Mouse (Mus musculus) liver, adult 2 months (tissue): ENCODE data around the gene Nap1l4. TPM values are rescaled to one million over a fixed set of nuclear protein-coding genes. Genes with fewer than 3 reads are reported as not detected.
A peak's percentile ranks its signal among the peaks of the same experiment; 100 is the strongest.

Experiments used
- DNase-seq: peaks from one replicate; pipeline ENCODE4 v3.0.0-alpha.2; 2011; ENCODE audit warnings: low read depth, low spot score; ENCODE audit errors: extremely low read depth
- H3K27ac ChIP-seq: fragments of 200-500 bp; replicated peaks from 2 replicates; pipeline ENCODE4 v1.5.1; 2012; ENCODE audit warnings: low read depth, mild to moderate bottlenecking, control low read depth, inconsistent platforms, low read length; ENCODE audit not compliant: insufficient read depth
- H3K27me3 ChIP-seq: fragments of 200-500 bp; 2 replicates; pipeline ENCODE4 v1.6.1; 2012; ENCODE audit warnings: mild to moderate bottlenecking, moderate library complexity, low read length, inconsistent platforms; ENCODE audit not compliant: control insufficient read depth, insufficient read depth
- H3K36me3 ChIP-seq: fragments of 200-500 bp; 2 replicates; pipeline ENCODE4 v1.6.1; 2012; ENCODE audit warnings: low read length, inconsistent platforms; ENCODE audit not compliant: control insufficient read depth, insufficient read depth
- H3K4me1 ChIP-seq: fragments of 200-500 bp; 2 replicates; pipeline ENCODE4 v1.6.1; 2011; ENCODE audit warnings: low read length; ENCODE audit not compliant: control insufficient read depth, insufficient read depth
- H3K4me3 ChIP-seq: fragments of 200-500 bp; 2 replicates; pipeline ENCODE4 v1.5.1; 2011; ENCODE audit warnings: low read depth, mild to moderate bottlenecking, control low read depth, low read length, moderate library complexity; ENCODE audit not compliant: insufficient read depth
- H3K79me2 ChIP-seq: fragments of 200-500 bp; 2 replicates; pipeline ENCODE4 v1.6.1; 2012; ENCODE audit warnings: inconsistent platforms, mild to moderate bottlenecking, low read length, moderate library complexity; ENCODE audit not compliant: control insufficient read depth, insufficient read depth
- H3K9ac ChIP-seq: fragments of 200-500 bp; 2 replicates; pipeline ENCODE4 v1.6.1; 2012; ENCODE audit warnings: low read depth, mild to moderate bottlenecking, control low read depth, inconsistent platforms, low read length
- CTCF ChIP-seq: fragments of 200-500 bp; IDR thresholded peaks from 2 replicates; pipeline ENCODE4 v1.5.1; 2011; ENCODE audit warnings: low read depth, low read length, control low read depth
- POLR2A ChIP-seq: fragments of 200-500 bp; IDR thresholded peaks from 2 replicates; pipeline ENCODE4 v1.6.1; 2011; ENCODE audit warnings: low read length, control low read depth; ENCODE audit not compliant: insufficient read depth; ENCODE audit errors: extremely low read depth
- WGBS: fragments of 180-500 bp; shearing (Covaris S2); methylation state at CpG from one replicate; pipeline ENCODE4 v1.1.7; 2018; 5-methylcytosine and 5-hydroxymethylcytosine counted together
- polyA plus RNA-seq: library from polyadenylated mRNA; depleted of rRNA; stranded (reverse); fragments of >200 nt; gene quantifications from 2 replicates; pipeline ENCODE4 v1.2.3, GENCODE M21; 2012
- total RNA-seq: library from RNA; depleted of rRNA; stranded (reverse); fragments of >200 nt; gene quantifications from 2 replicates; pipeline ENCODE4 v1.2.3, GENCODE M21; 2014

The Nap1l4 gene
- total and polyA plus RNA-seq, 2 experiments, result 25.7 to 40.7 TPM

DNA sequence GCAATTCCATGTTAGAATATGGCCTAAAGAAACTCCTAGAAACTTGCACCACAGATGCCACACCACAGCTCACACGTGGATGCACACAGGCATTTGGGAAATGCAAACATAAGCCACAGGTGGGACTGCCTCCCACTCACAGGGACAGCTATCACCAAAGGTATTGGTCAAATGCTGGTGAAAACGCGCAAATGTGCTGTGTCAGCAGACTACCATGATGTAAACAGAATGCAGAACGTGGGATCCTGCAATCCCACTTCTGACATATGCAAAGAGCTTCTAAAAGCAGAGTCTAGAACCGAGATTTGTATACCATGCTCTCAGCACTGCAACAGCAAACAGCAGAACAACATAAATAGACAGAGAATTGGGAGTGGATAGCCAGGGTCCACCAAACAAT is 34.1 kb upstream of the Nap1l4 start:
- Histone ChIP-seq H3K27me3 (no peaks in the 10 kb centered on the region), H3K4me3 (no peak overlapping the region), H3K27ac (no peak overlapping the region), H3K9ac (no peak overlapping the region), H3K36me3 (peaks cover 44% of the 10 kb centered on the region), H3K79me2 (no peaks in the 10 kb centered on the region), H3K4me1 (no peaks in the 10 kb centered on the region)
- no peak for TF ChIP-seq CTCF
- no peak for TF ChIP-seq POLR2A
- no peak for DNase-seq
- WGBS, result 84% methylated on average over 5 of the region's 5 CpGs

DNA sequence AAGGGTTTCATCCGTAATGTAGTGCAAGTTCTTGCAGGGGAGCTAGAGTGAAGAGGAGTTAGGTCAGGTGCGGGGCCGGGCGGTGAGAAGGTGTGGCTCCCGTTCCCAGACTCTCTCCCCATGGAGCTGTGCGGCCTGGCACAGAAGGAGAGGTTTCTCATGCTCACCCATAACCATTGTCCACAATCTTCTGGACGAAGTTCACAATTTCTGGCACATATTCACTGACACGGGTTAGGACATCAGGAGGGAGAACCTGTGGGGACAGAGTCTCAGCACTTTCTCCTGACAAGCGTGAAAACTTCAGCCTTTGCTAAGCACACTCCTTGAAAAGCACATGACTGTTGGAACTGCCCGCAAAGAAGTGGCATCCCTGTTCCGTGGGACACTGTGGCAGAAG is 26.8 kb upstream of the Nap1l4 start:
- no peak overlapping the region for H3K9ac ChIP-seq
- 83% methylated on average over 11 of the region's 11 CpGs for WGBS
- DNase-seq, result peak; percentile 57

DNA sequence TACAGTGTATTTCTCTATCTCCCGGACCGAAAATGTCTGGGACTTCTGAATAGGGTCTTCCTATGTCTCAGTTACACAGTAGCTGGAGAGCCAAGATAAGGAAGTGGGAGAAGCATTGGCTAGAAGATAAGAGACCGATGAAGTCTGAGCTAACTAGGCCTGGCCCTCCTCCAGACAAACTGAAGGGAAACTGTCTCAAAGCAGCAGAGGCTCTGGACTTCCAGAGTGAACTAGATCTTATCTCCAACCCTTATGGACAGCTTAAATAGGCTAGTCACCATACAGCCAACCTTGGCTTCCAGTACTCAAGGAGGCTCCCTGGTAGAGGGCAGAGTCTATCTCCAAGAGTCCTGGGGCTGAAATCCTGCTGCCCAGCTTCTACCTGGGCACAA is 16.7 kb upstream of the Nap1l4 start:
- H3K36me3 ChIP-seq, result peaks cover 58% of the 10 kb centered on the region
- no peaks in the 10 kb centered on the region for H3K4me1 ChIP-seq
- no peak overlapping the region for H3K27ac ChIP-seq
- H3K9ac ChIP-seq, result no peak overlapping the region
- no peak for DNase-seq
- H3K79me2 ChIP-seq, result no peaks in the 10 kb centered on the region
- no peak overlapping the region for H3K4me3 ChIP-seq
- H3K27me3 ChIP-seq, result no peaks in the 10 kb centered on the region
- TF ChIP-seq CTCF, result no peak
- TF ChIP-seq POLR2A, result no peak
- 72% methylated on average over 3 of the region's 3 CpGs for WGBS

More for the DNA sequence above, 26.8 kb upstream of the Nap1l4 start:
- no peak overlapping the region for H3K4me3 ChIP-seq
- no peaks in the 10 kb centered on the region for H3K79me2 ChIP-seq
- TF ChIP-seq CTCF (no peak), POLR2A (no peak)
- H3K4me1 ChIP-seq, result no peaks in the 10 kb centered on the region
- no peaks in the 10 kb centered on the region for H3K27me3 ChIP-seq
- H3K36me3 ChIP-seq, result peaks cover 37% of the 10 kb centered on the region
- no peak overlapping the region for H3K27ac ChIP-seq

DNA sequence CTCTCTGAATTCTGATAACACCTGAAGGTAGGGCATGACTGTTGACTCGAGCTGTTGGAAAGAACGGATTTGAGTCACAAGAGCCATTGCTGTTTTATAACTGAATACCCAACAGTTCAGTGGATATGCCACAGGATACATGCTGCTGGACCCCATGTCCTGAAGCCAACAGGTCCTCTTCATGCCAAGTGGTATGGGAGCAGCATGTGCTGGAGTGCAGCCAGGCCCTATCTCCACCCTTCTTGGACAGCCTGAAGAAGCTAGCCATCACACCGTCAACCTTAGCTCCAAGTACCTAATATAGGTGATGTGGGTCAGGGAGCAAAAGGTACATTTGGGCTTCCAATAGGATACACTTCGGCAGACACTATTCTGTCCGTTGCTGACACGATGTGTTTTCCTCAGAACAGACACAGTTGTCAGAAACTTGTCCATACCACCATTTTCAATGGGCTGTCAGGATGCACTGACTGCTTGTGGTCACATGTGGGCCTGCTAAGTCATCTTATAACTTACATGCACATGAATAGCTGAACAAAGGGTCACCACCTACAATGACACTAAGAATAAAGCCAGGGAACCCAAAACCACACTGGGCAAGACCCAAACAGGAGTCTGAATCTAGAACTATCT is 16.2 kb upstream of the Nap1l4 start:
- Histone ChIP-seq H3K27ac (no peak overlapping the region), H3K4me3 (no peak overlapping the region), H3K36me3 (peaks cover 58% of the 10 kb centered on the region), H3K79me2 (no peaks in the 10 kb centered on the region), H3K4me1 (no peaks in the 10 kb centered on the region), H3K27me3 (no peaks in the 10 kb centered on the region), H3K9ac (no peak overlapping the region)
- no peak for DNase-seq
- no peak for TF ChIP-seq CTCF
- no peak for TF ChIP-seq POLR2A
- 93% methylated on average over 6 of the region's 6 CpGs for WGBS

DNA sequence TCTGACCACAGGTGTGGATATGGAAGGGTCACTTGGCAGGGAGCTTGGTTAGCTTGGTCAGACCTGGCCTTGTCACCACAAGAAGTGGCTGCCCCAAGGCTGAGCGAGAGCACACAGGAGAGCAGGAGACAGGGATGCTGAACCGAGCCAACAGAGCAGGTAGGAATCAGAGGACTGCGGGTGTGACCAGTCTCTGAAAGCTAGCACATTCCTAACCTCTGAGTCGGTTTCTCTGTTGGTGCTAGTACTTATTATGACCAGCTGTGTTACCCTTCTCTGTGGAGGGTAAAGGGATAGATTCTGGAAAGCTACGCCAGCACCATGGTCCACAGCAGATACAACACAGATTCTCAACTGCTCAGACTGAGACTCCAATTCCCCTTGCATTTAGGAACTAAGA is 14.9 kb upstream of the Nap1l4 start:
- Histone ChIP-seq H3K9ac (no peak overlapping the region), H3K27ac (no peak overlapping the region), H3K27me3 (no peaks in the 10 kb centered on the region), H3K79me2 (no peaks in the 10 kb centered on the region), H3K4me3 (no peak overlapping the region), H3K36me3 (peaks cover 62% of the 10 kb centered on the region), H3K4me1 (no peaks in the 10 kb centered on the region)
- DNase-seq, result no peak
- 97% methylated on average over 5 of the region's 5 CpGs for WGBS
- TF ChIP-seq POLR2A (no peak), CTCF (no peak)

DNA sequence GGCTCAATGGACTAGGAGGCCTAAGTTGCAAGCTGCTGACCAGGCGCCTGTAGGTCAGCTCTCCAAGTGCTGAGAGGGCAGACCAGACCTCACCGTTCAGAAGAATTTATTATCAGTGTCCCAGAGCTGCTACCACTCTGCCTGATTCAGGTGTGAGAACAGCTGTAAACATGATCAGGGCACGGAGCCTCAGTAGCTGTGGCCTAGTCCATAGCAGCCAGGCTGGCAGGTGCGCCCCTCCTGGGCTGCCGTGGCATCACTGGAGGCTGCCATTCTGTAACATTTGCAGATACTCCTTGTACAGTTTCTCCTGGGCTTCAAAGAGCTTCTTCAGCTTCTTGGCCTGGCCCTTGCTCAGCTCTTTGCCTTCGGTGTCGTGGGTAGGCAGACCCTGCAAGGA is 8.7 kb upstream of the Nap1l4 start:
- WGBS, result 96% methylated on average over 7 of the region's 7 CpGs
- no peak for DNase-seq
- Histone ChIP-seq H3K4me1 (no peaks in the 10 kb centered on the region), H3K9ac (no peak overlapping the region), H3K4me3 (no peak overlapping the region), H3K27ac (no peak overlapping the region), H3K79me2 (no peaks in the 10 kb centered on the region), H3K36me3 (peaks cover 41% of the 10 kb centered on the region), H3K27me3 (no peaks in the 10 kb centered on the region)
- TF ChIP-seq CTCF (no peak), POLR2A (no peak)
